Mouse (Mus musculus) midbrain, embryonic 15.5 days (tissue): ENCODE data around the gene Myo7a. TPM values are rescaled to one million over a fixed set of nuclear protein-coding genes. Genes with fewer than 3 reads are reported as not detected.

Experiments used
- ATAC-seq: fragments of 200-750 bp; cut with Nextera tagmentation; replicated peaks from 2 replicates; pipeline ENCODE4 v1.8.0; 2017; ENCODE audit warnings: moderate TSS enrichment
- H3K27ac ChIP-seq: fragments of 300-500 bp; sonication (generic); 2 replicates; pipeline ENCODE4 v1.5.1; 2015; ENCODE audit warnings: mild to moderate bottlenecking, inconsistent platforms
- H3K27me3 ChIP-seq: fragments of 300-500 bp; sonication (generic); replicated peaks from 2 replicates; pipeline ENCODE4 v1.6.1; 2015; ENCODE audit warnings: inconsistent platforms
- H3K36me3 ChIP-seq: fragments of 300-500 bp; sonication (generic); replicated peaks from 2 replicates; pipeline ENCODE4 v1.6.1; 2015; ENCODE audit warnings: inconsistent platforms
- H3K4me1 ChIP-seq: fragments of 300-500 bp; sonication (generic); 2 replicates; pipeline ENCODE4 v1.6.1; 2015; ENCODE audit warnings: inconsistent platforms
- H3K4me2 ChIP-seq: fragments of 300-500 bp; sonication (generic); 2 replicates; pipeline ENCODE4 v1.6.1; 2015; ENCODE audit warnings: inconsistent platforms, mild to moderate bottlenecking, moderate library complexity
- H3K4me3 ChIP-seq: fragments of 300-500 bp; sonication (generic); 2 replicates; pipeline ENCODE4 v1.5.1; 2015; ENCODE audit warnings: mild to moderate bottlenecking, inconsistent platforms
- H3K9ac ChIP-seq: fragments of 300-500 bp; sonication (generic); 2 replicates; pipeline ENCODE4 v1.6.1; 2015; ENCODE audit warnings: mild to moderate bottlenecking, inconsistent platforms
- H3K9me3 ChIP-seq: fragments of 300-500 bp; sonication (generic); 2 replicates; pipeline ENCODE4 v1.6.1; 2016; ENCODE audit warnings: inconsistent platforms
- WGBS: fragments of 180-500 bp; shearing (Covaris S2); methylation state at CpG from one replicate; pipeline ENCODE4 v1.1.7; 2015; ENCODE audit warnings: mixed read lengths; 5-methylcytosine and 5-hydroxymethylcytosine counted together
- polyA plus RNA-seq: library from polyadenylated mRNA; unstranded; fragments of >200 nt; fragmentation: Nextera tagmentation; extraction: Ambion mirVana; gene quantifications from 2 replicates; pipeline ENCODE4 v1.2.1, GENCODE M21; 2015

The Myo7a gene
- polyA plus RNA-seq, 1 experiment from 2014 or later = 23.8 TPM

GRCm38 (mm10) chr7:98109771-98110170, 9.6 kb downstream of the Myo7a start:
- Histone ChIP-seq H3K4me3 (no peak overlapping the region), H3K4me1 (peaks cover 8% of the 10 kb centered on the region), H3K9ac (no peak overlapping the region), H3K27me3 (peaks cover 15% of the 10 kb centered on the region), H3K9me3 (no peaks in the 10 kb centered on the region), H3K4me2 (no peak overlapping the region), H3K27ac (no peak overlapping the region), H3K36me3 (no peaks in the 10 kb centered on the region)
- no peak for ATAC-seq
- WGBS = 77% methylated on average over 4 of the region's 4 CpGs

DNA sequence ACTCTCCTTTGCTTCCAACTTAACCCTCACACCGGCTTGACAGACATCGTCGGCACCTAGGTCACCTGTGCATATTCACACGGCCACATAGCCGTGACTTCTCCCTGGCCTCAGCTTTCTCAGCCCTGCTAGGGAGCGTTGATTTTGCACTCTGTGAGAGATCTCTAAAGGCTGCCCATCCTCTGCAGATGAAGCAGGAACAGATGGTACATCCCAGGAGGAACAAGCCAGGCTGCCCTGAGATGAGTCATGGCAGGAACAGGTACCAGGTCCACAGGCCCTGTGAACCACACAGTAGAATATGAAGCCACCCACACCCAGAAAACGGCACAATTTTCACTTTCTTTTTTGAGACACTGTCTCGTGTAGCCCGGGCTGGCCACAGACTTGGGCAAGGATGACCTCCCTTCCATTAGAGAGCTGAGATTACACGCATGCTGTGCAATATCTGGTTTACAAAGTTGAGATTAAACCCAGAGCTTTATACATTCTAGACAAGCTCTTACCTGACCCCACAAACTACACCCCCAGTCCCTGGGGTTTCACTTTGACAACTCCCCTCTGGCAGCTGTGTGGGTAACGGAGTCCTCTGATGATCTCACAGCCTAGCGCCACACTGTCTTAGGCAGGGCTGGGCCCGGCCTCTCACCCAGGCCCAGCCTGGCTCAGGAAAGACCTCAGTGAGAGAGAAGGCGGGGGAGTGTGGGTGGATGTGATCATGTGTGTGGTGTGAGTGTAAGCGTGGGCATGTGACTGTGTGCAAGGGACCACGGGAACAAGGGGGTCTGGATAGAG, 10.5 kb downstream of the Myo7a start:
- Histone ChIP-seq H3K4me3 (no peak overlapping the region), H3K9ac (no peak overlapping the region), H3K4me2 (no peak overlapping the region), H3K9me3 (no peaks in the 10 kb centered on the region), H3K27me3 (peaks cover 15% of the 10 kb centered on the region), H3K36me3 (no peaks in the 10 kb centered on the region), H3K4me1 (peaks cover 8% of the 10 kb centered on the region), H3K27ac (no peak overlapping the region)
- 83% methylated on average over 16 of the region's 16 CpGs for WGBS
- 0 out of 2 replicates have a peak, but pooled peaks have one; percentile 18 for ATAC-seq

DNA sequence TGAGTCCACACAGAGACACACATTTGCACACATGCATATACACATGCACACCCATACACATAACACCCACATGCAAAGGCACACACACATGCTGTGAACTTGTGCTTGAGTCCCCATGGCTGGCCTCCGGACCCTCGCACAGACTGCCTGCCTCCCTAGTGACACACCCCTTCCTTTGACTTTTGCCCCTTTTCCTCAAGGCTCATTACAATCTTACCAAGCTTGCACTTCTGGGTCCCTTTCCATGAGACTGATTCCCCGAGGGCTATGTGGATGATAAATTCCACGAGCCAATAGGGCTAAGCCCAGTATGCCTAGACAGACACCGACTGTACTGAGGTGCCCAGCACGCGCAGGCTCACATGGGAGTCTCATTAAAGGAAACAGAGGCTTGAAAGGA, 13.1 kb downstream of the Myo7a start:
- H3K4me2 ChIP-seq = no peak overlapping the region
- H3K9ac ChIP-seq = no peak overlapping the region
- H3K36me3 ChIP-seq = no peaks in the 10 kb centered on the region
- H3K27me3 ChIP-seq = peaks cover 7% of the 10 kb centered on the region
- H3K4me1 ChIP-seq = peaks cover 26% of the 10 kb centered on the region
- no peak for ATAC-seq
- H3K9me3 ChIP-seq = no peaks in the 10 kb centered on the region
- 92% methylated on average over 7 of the region's 7 CpGs for WGBS
- no peak overlapping the region for H3K27ac ChIP-seq
- H3K4me3 ChIP-seq = no peak overlapping the region

GRCm38 (mm10) chr7:98104481-98105435, 14.6 kb downstream of the Myo7a start:
- Histone ChIP-seq H3K4me3 (no peak overlapping the region), H3K4me2 (no peak overlapping the region), H3K27ac (no peak overlapping the region), H3K9ac (no peak overlapping the region), H3K27me3 (no peaks in the 10 kb centered on the region), H3K9me3 (no peaks in the 10 kb centered on the region), H3K36me3 (no peaks in the 10 kb centered on the region), H3K4me1 (peaks cover 21% of the 10 kb centered on the region)
- WGBS = 64% methylated on average over 16 of the region's 16 CpGs
- no peak for ATAC-seq

GRCm38 (mm10) chr7:98103942-98104292, 15.4 kb downstream of the Myo7a start:
- no peak for ATAC-seq

DNA sequence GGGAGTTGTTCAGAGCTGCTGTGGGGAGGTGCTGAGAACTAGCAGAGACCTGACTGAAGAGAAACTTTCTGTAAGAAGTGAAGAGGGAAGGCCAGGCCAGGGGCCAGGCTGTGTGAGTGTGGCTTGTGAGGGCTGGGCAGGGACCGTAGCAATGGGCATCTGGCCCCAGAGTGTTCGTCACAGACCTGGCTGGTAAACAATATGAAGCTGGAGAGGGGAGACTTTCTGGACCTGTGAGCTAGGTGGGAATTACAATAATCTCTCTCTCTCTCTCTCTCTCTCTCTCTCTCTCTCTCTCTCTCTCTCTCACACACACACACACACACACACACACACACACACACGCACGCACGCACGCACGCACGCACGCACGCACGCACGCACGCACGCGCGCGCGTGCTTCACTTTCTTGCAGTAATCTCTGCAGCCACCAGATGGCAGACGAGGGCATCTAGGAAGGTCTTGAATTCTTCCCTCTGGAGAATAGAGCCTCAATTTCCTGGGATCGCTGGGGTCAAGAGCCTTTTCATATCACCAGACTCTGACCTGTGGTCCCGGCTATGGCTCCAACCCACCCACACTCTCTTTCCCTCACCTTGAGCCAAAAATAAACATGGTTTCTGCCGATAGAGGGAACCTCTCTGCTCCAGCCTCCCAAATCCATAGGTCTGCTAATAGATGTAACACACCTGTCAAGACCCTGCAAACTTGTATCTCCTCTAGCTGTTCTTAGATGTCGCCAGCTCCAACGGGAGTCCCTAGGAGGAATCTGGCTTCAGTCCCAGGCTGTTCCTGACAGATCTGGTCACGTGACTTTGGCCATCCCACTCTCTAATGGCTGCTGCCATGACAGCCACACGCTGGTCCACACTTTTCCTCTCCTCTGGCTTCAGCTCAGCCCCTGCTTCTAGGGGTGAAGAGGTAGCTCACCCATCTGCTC, 16.1 kb downstream of the Myo7a start:
- H3K4me3 ChIP-seq = peak overlapping the region; percentile 29
- H3K9me3 ChIP-seq = no peaks in the 10 kb centered on the region
- ATAC-seq = peak; percentile 82
- peak overlapping the region; percentile 50 for H3K9ac ChIP-seq
- no peaks in the 10 kb centered on the region for H3K36me3 ChIP-seq
- WGBS = 12% methylated on average over 26 of the region's 26 CpGs
- H3K27ac ChIP-seq = peak overlapping the region; percentile 74
- no peaks in the 10 kb centered on the region for H3K27me3 ChIP-seq
- H3K4me2 ChIP-seq = peak overlapping the region; percentile 50
- H3K4me1 ChIP-seq = peaks cover 21% of the 10 kb centered on the region

More at GRCm38 (mm10) chr7:98103942-98104292, 15.4 kb downstream of the Myo7a start:
- Histone ChIP-seq H3K9me3 (no peaks in the 10 kb centered on the region), H3K4me3 (no peak overlapping the region), H3K4me1 (peaks cover 21% of the 10 kb centered on the region), H3K27ac (no peak overlapping the region), H3K36me3 (no peaks in the 10 kb centered on the region), H3K9ac (no peak overlapping the region), H3K4me2 (no peak overlapping the region), H3K27me3 (no peaks in the 10 kb centered on the region)
- 78% methylated on average over 5 of the region's 5 CpGs for WGBS

DNA sequence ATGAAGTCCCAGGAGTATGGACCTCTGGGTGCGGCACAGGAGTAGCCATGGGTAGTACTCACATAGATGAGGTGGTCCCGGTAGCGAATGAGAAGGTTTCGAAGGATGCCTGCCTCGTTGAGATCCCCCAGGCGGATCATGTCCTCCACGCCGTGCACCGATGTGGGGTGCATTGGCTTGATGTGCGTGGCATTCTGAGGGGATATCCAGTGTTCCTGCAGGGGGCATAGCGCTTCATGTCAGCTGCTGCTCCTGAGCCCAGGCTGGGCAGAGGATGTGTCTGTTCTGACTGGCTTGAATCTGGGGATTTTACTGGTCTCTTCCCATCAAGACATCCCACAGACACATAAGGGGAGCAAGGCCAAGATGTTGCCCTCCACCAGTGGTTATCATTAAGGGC, 16.8 kb downstream of the Myo7a start:
- Histone ChIP-seq H3K4me1 (peaks cover 21% of the 10 kb centered on the region), H3K36me3 (0 out of 2 replicates have a peak, but pooled peaks cover 1% of the 10 kb centered on the region), H3K4me2 (peak overlapping the region; percentile 50), H3K27me3 (no peaks in the 10 kb centered on the region), H3K9ac (0 out of 2 replicates have a peak overlapping the region, but pooled peaks have one; percentile 50), H3K27ac (0 out of 2 replicates have a peak overlapping the region, but pooled peaks have one; percentile 74), H3K4me3 (peak overlapping the region; percentile 29; the same call in 1 of the 2 replicates), H3K9me3 (no peaks in the 10 kb centered on the region)
- ATAC-seq = peak; percentile 57
- WGBS = 95% methylated on average over 11 of the region's 11 CpGs

GRCm38 (mm10) chr7:98097557-98097956, 21.8 kb downstream of the Myo7a start:
- no peaks in the 10 kb centered on the region for H3K27me3 ChIP-seq
- peaks cover 10% of the 10 kb centered on the region; the same call in 1 of the 2 replicates for H3K36me3 ChIP-seq
- no peak for ATAC-seq
- no peak overlapping the region for H3K4me2 ChIP-seq
- no peak overlapping the region for H3K9ac ChIP-seq
- H3K4me3 ChIP-seq = no peak overlapping the region
- H3K4me1 ChIP-seq = peaks cover 11% of the 10 kb centered on the region
- WGBS = 89% methylated on average over 8 of the region's 8 CpGs
- no peaks in the 10 kb centered on the region for H3K9me3 ChIP-seq
- no peak overlapping the region for H3K27ac ChIP-seq

GRCm38 (mm10) chr7:98095852-98096251, 23.5 kb downstream of the Myo7a start:
- Histone ChIP-seq H3K4me1 (no peaks in the 10 kb centered on the region), H3K4me3 (no peak overlapping the region), H3K4me2 (no peak overlapping the region), H3K36me3 (peaks cover 10% of the 10 kb centered on the region; the same call in 1 of the 2 replicates), H3K27ac (no peak overlapping the region), H3K9ac (no peak overlapping the region), H3K27me3 (no peaks in the 10 kb centered on the region), H3K9me3 (no peaks in the 10 kb centered on the region)
- 92% methylated on average over 4 of the region's 4 CpGs for WGBS
- ATAC-seq = 0 out of 2 replicates have a peak, but pooled peaks have one; percentile 17

DNA sequence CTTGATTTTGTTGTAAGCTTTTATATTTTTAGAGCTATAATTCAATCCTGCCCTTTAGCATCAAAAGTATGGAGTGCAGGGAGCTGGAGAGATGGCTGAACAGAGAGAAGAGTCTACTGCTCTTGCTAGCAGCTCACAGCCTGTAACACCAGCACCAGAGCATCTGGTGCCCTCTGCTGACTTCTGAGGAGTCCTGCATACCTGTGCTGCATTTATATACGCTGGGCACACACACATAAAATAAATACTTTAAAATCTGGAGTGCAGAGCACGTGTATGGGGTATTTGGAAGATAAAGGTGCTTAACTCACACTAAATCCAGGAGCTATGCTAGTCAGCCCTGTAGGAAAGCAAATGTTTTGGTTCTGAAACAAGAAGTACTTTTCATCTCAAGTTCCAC, 33.0 kb downstream of the Myo7a start:
- H3K4me2 ChIP-seq = no peak overlapping the region
- no peak overlapping the region for H3K4me3 ChIP-seq
- no peak overlapping the region for H3K9ac ChIP-seq
- 0 out of 2 replicates have a peak, but pooled peaks have one; percentile 40 for ATAC-seq
- WGBS = 44% methylated on average over 2 of the region's 2 CpGs
- H3K36me3 ChIP-seq = no peaks in the 10 kb centered on the region
- no peaks in the 10 kb centered on the region for H3K27me3 ChIP-seq
- no peak overlapping the region for H3K27ac ChIP-seq
- H3K9me3 ChIP-seq = no peaks in the 10 kb centered on the region
- H3K4me1 ChIP-seq = peaks cover 5% of the 10 kb centered on the region

GRCm38 (mm10) chr7:98085314-98085713, 34.0 kb downstream of the Myo7a start:
- 78% methylated on average over 7 of the region's 7 CpGs for WGBS
- H3K4me3 ChIP-seq = no peak overlapping the region
- H3K36me3 ChIP-seq = no peaks in the 10 kb centered on the region
- peaks cover 5% of the 10 kb centered on the region for H3K4me1 ChIP-seq
- no peak for ATAC-seq
- H3K27me3 ChIP-seq = no peaks in the 10 kb centered on the region
- H3K9me3 ChIP-seq = no peaks in the 10 kb centered on the region
- no peak overlapping the region for H3K4me2 ChIP-seq
- no peak overlapping the region for H3K27ac ChIP-seq
- no peak overlapping the region for H3K9ac ChIP-seq
